Mouse (Mus musculus) embryonic facial prominence, embryonic 12.5 days (tissue): Measurements from ENCODE around the gene Lrriq1. TPM values are rescaled to one million over a fixed set of nuclear protein-coding genes. Genes with fewer than 3 reads are reported as not detected.

Experiments
- ATAC-seq: fragments of 200-750 bp; cut with Nextera tagmentation; 2 replicates; pipeline ENCODE4 v1.8.0; 2017; ENCODE audit not compliant: insufficient number of reproducible peaks, insufficient read depth, low FRiP score, low TSS enrichment
- H3K27ac ChIP-seq: fragments of 300-500 bp; sonication (generic); 2 replicates; pipeline ENCODE4 v1.5.1; 2016; ENCODE audit warnings: mild to moderate bottlenecking
- H3K27me3 ChIP-seq: fragments of 300-500 bp; sonication (generic); 2 replicates; pipeline ENCODE4 v1.6.1; 2016; ENCODE audit warnings: mild to moderate bottlenecking, moderate library complexity
- H3K36me3 ChIP-seq: fragments of 300-500 bp; sonication (generic); 2 replicates; pipeline ENCODE4 v1.6.1; 2016; ENCODE audit warnings: mild to moderate bottlenecking
- H3K4me1 ChIP-seq: fragments of 300-500 bp; sonication (generic); 2 replicates; pipeline ENCODE4 v1.6.1; 2016
- H3K4me2 ChIP-seq: fragments of 300-500 bp; sonication (generic); replicated peaks from 2 replicates; pipeline ENCODE4 v1.6.1; 2016; ENCODE audit warnings: mild to moderate bottlenecking, moderate library complexity
- H3K4me3 ChIP-seq: fragments of 300-500 bp; sonication (generic); 2 replicates; pipeline ENCODE4 v1.5.1; 2016; ENCODE audit warnings: mild to moderate bottlenecking
- H3K9ac ChIP-seq: fragments of 300-500 bp; sonication (generic); 2 replicates; pipeline ENCODE4 v1.6.1; 2016; ENCODE audit warnings: mild to moderate bottlenecking, moderate library complexity
- H3K9me3 ChIP-seq: fragments of 300-500 bp; sonication (generic); 2 replicates; pipeline ENCODE4 v1.6.1; 2016; ENCODE audit warnings: mild to moderate bottlenecking, moderate library complexity
- WGBS: fragments of 180-500 bp; shearing (Covaris S2); methylation state at CpG from one replicate; pipeline ENCODE4 v1.1.7; 2016; 5-methylcytosine and 5-hydroxymethylcytosine counted together
- polyA plus RNA-seq: library from polyadenylated mRNA; unstranded; fragments of >200 nt; fragmentation: Nextera tagmentation; extraction: Ambion mirVana; gene quantifications from 2 replicates; pipeline ENCODE4 v1.2.1, GENCODE M21; 2016

Lrriq1 gene
- polyA plus RNA-seq, result 2.8 and 3.4 TPM in 2 replicates

GRCm38 (mm10) chr10:103235707-103236459, at the start of gene Lrriq1:
Gene Lrriq1, minus strand, starts transcription at chr10:103236322.
- Histone ChIP-seq H3K27me3 (no peaks in the 10 kb centered on the region), H3K36me3 (no peaks in the 10 kb centered on the region), H3K9me3 (no peaks in the 10 kb centered on the region), H3K27ac (no peak within 1 kb of the TSS), H3K4me2 (peak within 1 kb of the TSS; percentile 81), H3K4me3 (peak within 1 kb of the TSS; percentile 56), H3K9ac (peak within 1 kb of the TSS; percentile 54), H3K4me1 (no peaks in the 10 kb centered on the region)
- peak; percentile 95 for ATAC-seq
- WGBS, result 6% methylated on average over 25 of the region's 25 CpGs

DNA sequence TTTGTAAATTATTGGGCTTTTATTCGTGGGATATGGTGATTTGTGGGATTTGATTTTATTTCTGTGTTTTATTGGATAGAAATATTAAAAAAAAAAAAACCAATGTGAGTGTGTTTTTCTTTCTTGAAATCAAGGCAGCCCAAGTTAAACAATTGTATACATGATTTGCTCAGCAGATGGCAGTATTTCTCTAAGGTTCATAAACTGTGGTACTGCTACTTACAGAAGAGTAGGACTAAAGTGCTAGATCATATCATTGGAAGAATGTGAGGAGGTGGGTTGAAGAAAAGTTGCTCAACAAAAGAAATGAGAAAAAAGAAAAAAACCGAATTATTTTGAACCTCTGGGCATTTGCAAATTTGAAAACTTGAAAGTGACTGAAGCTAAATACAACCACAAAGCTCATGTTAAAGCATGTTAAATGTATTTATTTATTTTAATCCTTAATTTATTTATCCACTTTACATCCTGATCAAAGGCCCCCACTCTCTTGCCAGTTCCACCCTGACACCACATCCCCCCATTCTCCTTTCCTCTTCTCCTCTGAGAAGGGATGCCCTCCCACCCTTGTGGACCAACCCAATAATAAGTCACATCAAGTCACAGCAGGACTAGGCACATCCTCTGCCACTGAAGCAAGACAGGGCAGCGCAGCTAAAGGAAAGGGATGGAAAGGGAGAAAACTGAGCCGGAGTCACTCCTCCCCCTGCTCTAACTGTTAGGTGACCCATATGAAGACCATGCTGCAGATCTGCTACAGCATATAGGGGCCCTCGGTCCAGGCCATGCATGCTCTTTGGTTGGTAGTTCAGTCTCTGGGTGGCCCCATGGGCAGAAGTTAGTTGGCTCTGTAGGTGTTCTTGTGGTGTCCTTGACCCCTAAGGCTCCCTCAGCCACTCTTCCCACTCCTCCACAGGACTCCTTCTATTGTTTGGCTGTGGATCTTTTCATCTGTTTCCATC, 18.0 kb upstream of the Lrriq1 start:
- H3K4me1 ChIP-seq, result no peaks in the 10 kb centered on the region
- ATAC-seq, result peak; percentile 56
- no peaks in the 10 kb centered on the region for H3K36me3 ChIP-seq
- 50% methylated on average over 5 of the region's 5 CpGs for WGBS
- H3K27me3 ChIP-seq, result no peaks in the 10 kb centered on the region
- no peaks in the 10 kb centered on the region for H3K9me3 ChIP-seq
- no peak overlapping the region for H3K4me2 ChIP-seq
- no peak overlapping the region for H3K4me3 ChIP-seq
- H3K27ac ChIP-seq, result no peak overlapping the region
- H3K9ac ChIP-seq, result no peak overlapping the region

DNA sequence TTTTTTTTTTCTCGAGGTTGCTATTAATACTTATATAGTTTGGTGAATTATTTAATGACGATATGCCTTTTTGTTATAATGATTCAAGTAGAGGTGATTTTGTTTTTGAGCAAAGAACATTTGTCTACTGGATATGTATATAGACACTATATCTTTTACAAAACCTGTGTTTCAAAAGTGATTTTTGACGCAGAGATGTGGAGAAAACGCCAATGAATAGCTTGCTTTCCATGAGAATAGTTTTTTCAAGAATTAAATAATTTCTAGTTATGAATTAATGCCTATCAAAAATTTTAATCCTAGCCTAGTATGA, 294 bp upstream of the Lrriq1 start:
- Histone ChIP-seq H3K4me2 (peak overlapping the region; percentile 81; the same call in 1 of the 2 replicates), H3K4me1 (no peaks in the 10 kb centered on the region), H3K9me3 (no peaks in the 10 kb centered on the region), H3K4me3 (no peak overlapping the region), H3K9ac (no peak overlapping the region), H3K27ac (no peak overlapping the region), H3K27me3 (no peaks in the 10 kb centered on the region), H3K36me3 (no peaks in the 10 kb centered on the region)
- ATAC-seq, result no peak
- 21% methylated on average over 4 of the region's 4 CpGs for WGBS

- no peaks in the 10 kb centered on the region for H3K4me1 ChIP-seq
- 86% methylated on average over 1 of the region's 1 CpGs for WGBS
Measured at GRCm38 (mm10) chr10:103226646-103227045, 9.5 kb downstream of the Lrriq1 start.

DNA sequence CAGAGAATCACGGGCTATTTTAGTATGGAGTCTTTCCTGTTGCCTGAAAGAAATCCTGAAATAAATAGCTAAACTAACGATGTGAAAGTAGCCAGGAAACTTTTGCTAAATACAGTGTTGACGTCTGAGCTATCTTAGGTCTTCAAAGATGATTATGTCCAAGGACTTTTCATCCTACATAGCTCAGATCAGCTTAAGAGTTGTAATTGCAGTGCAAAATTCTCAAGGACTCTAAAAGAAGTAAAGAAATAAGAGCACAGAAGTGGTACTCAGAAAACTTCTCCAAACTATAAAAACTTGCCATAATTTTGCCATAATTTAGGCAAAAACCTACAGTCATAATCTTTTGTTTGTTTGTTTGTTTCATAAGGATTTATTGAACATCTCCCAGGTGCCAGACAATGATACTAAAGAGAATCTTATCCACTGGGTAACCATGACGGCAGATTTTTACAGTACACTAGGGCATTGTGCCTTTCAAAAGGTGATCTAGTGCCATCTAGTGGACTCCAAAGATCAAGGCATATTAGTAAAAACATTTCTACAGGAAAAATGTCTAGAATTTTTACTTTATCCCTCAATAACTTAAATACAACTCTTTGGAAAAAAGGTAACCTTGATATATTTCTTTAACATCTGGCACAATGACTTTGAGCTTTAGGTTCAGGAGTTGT, 41.3 kb downstream of the Lrriq1 start:
- 50% methylated on average over 4 of the region's 4 CpGs for WGBS
- Histone ChIP-seq H3K27ac (no peak overlapping the region), H3K9me3 (no peaks in the 10 kb centered on the region), H3K9ac (no peak overlapping the region), H3K4me2 (no peak overlapping the region), H3K4me3 (no peak overlapping the region), H3K4me1 (no peaks in the 10 kb centered on the region), H3K36me3 (no peaks in the 10 kb centered on the region), H3K27me3 (no peaks in the 10 kb centered on the region)
- no peak for ATAC-seq

More at GRCm38 (mm10) chr10:103226646-103227045, 9.5 kb downstream of the Lrriq1 start:
- Histone ChIP-seq H3K9me3 (no peaks in the 10 kb centered on the region), H3K27me3 (no peaks in the 10 kb centered on the region), H3K9ac (no peak overlapping the region), H3K4me2 (no peak overlapping the region), H3K27ac (no peak overlapping the region), H3K4me3 (no peak overlapping the region), H3K36me3 (no peaks in the 10 kb centered on the region)
- peak; percentile 52; the same call in 1 of the 2 replicates for ATAC-seq

- WGBS, result 66% methylated on average over 8 of the region's 8 CpGs
- H3K27ac ChIP-seq, result no peak overlapping the region
- H3K4me1 ChIP-seq, result no peaks in the 10 kb centered on the region
- H3K27me3 ChIP-seq, result no peaks in the 10 kb centered on the region
- no peak overlapping the region for H3K4me3 ChIP-seq
- H3K9ac ChIP-seq, result no peak overlapping the region
- H3K36me3 ChIP-seq, result no peaks in the 10 kb centered on the region
- no peaks in the 10 kb centered on the region for H3K9me3 ChIP-seq
- no peak for ATAC-seq
- H3K4me2 ChIP-seq, result no peak overlapping the region
Measured at GRCm38 (mm10) chr10:103145769-103146379, 90.2 kb downstream of the Lrriq1 start.

DNA sequence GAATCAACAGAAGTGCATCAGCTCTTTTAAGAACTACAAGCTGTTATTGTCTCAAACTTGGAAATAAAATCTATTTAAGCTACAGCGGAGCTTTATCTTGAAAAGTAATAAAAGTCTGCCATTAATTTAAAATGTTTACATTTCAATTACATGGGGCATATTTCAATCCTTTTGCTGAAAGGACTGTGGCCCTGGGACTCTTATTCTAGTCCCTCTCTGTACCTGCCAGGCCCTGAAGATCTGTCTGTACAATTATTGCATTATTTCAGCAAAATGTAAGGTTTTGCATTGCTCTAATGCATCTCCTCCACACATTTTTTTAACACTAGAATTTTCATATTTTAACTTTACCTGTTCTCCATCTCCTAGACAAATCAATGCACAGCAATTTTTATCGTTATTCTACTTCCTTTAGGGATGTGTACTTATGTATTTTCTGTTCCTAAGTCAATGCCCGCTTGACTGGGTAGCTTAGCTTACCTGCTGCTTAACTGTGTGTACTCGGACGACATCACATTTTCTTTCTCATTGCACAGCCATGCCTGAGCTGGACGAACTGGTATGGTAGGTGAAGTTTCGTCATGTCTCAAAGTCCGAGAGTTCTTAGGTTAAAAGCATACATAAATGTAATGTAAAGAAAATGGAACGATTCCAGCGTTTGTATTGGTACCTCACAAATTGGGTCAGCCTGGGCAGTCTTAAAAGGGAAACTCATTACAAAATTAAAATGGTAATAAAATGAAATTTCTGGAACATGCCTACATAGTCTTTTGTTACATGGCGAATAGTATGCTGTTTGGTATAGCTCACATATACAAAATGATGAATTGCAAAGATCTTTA, 91.0 kb downstream of the Lrriq1 start:
- Histone ChIP-seq H3K9me3 (no peaks in the 10 kb centered on the region), H3K27me3 (no peaks in the 10 kb centered on the region), H3K4me3 (no peak overlapping the region), H3K4me2 (no peak overlapping the region), H3K9ac (no peak overlapping the region), H3K27ac (no peak overlapping the region), H3K36me3 (no peaks in the 10 kb centered on the region), H3K4me1 (no peaks in the 10 kb centered on the region)
- WGBS, result 68% methylated on average over 11 of the region's 11 CpGs
- ATAC-seq, result no peak

GRCm38 (mm10) chr10:103142526-103142925, 93.6 kb downstream of the Lrriq1 start:
- Histone ChIP-seq H3K4me1 (no peaks in the 10 kb centered on the region), H3K9me3 (no peaks in the 10 kb centered on the region), H3K4me2 (no peak overlapping the region), H3K9ac (no peak overlapping the region), H3K27me3 (no peaks in the 10 kb centered on the region), H3K4me3 (no peak overlapping the region), H3K36me3 (no peaks in the 10 kb centered on the region), H3K27ac (no peak overlapping the region)
- 56% methylated on average over 4 of the region's 4 CpGs for WGBS
- no peak for ATAC-seq

GRCm38 (mm10) chr10:103141532-103141931, 94.6 kb downstream of the Lrriq1 start:
- no peak overlapping the region for H3K27ac ChIP-seq
- no peaks in the 10 kb centered on the region for H3K4me1 ChIP-seq
- no peak overlapping the region for H3K9ac ChIP-seq
- H3K27me3 ChIP-seq, result no peaks in the 10 kb centered on the region
- H3K4me2 ChIP-seq, result no peak overlapping the region
- no peaks in the 10 kb centered on the region for H3K9me3 ChIP-seq
- 35% methylated on average over 6 of the region's 6 CpGs for WGBS
- H3K36me3 ChIP-seq, result no peaks in the 10 kb centered on the region
- no peak for ATAC-seq
- H3K4me3 ChIP-seq, result no peak overlapping the region

- no peak overlapping the region for H3K9ac ChIP-seq
Measured at GRCm38 (mm10) chr10:103140609-103141008, 95.5 kb downstream of the Lrriq1 start.

More at GRCm38 (mm10) chr10:103140609-103141008, 95.5 kb downstream of the Lrriq1 start:
- 31% methylated on average over 8 of the region's 8 CpGs for WGBS
- Histone ChIP-seq H3K27ac (no peak overlapping the region), H3K4me1 (no peaks in the 10 kb centered on the region), H3K36me3 (no peaks in the 10 kb centered on the region), H3K27me3 (no peaks in the 10 kb centered on the region), H3K4me2 (no peak overlapping the region), H3K9me3 (no peaks in the 10 kb centered on the region), H3K4me3 (no peak overlapping the region)
- ATAC-seq, result no peak
